Comparison of ENCODE assay signal across 8 mouse cellular contexts in the genomic region with DNA sequence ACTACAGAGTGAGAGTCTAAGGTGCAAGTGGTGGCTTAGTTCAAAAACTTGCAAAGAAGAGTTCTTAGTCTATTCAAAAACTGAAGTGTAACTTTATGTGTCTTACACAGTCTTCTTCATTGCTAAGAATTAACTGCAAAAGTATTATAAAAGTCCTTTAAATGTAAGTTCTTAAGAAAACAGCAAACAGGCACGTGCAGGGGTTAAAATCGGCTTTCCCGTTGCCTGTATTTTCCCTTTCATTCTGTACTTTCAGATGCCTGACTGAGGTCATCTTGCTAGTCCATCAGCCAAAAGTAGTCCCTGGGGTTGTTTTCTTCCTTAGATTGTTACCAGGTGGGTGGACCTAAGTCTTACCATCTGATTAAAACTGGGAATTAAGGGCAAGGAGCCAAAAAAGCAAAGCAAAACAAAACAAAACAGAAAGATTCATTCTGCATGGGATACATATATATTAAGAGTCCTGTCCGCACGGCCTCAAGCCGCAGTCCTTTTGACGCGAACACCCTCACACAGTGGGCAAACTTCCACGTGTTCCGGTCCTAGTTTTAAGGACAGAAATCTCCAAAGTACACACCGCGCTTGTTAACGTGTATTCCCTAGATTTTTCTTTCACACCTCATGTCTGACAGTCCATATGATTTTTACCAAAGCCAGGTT. TPM values are rescaled to one million over a fixed set of nuclear protein-coding genes. Genes with fewer than 3 reads are reported as not detected.
A peak's percentile ranks its signal among the peaks of the same experiment; 100 is the strongest.
DNase-seq lines count a peak whose midpoint lies in the region; ATAC-seq and TF ChIP-seq lines count a peak whose summit lies in the region.

No protein-coding gene starts in this region.

- DNase-seq in frontal cortex, postnatal 10 days (ENCODE audit: low spot score in 2 of 2): no peak
- peak; percentile 31 for DNase-seq in cerebellum, adult 8-10 months
- no peak for DNase-seq in limb, embryonic 10.5 days (ENCODE audit: low spot score)
- no peak for DNase-seq in right cerebral cortex, postnatal 14 days
- DNase-seq in frontal cortex, postnatal 25 days (ENCODE audit: low spot score in 2 of 2): no peak

- peak overlapping the region; percentile 68 for H3K4me3 ChIP-seq in heart, embryonic 12.5 days
- peak overlapping the region; percentile 84 for H3K4me3 ChIP-seq in limb, embryonic 10.5 days
- peak overlapping the region; percentile 46 for H3K4me3 ChIP-seq in myocyte

- H3K4me1 ChIP-seq in heart, embryonic 12.5 days (replicated peaks): peaks cover 7% of the 10 kb centered on the region; the same call in 1 of the 2 replicates
- peaks cover 19% of the 10 kb centered on the region for H3K4me1 ChIP-seq in limb, embryonic 10.5 days

- no peaks in the 10 kb centered on the region for H3K27me3 ChIP-seq in heart, embryonic 12.5 days (replicated peaks)
- no peaks in the 10 kb centered on the region for H3K27me3 ChIP-seq in limb, embryonic 10.5 days (ENCODE audit: low read depth, poor library complexity, severe bottlenecking)
- H3K27me3 ChIP-seq in myocyte (ENCODE audit: control insufficient read depth, insufficient read depth, insufficient read length): no peaks in the 10 kb centered on the region

- no peaks in the 10 kb centered on the region for H3K79me2 ChIP-seq in myocyte (ENCODE audit: control insufficient read depth, insufficient read depth)

- WGBS in heart, embryonic 12.5 days: 63% methylated on average over 13 of the region's 13 CpGs
- WGBS in limb, embryonic 10.5 days: 73% methylated on average over 13 of the region's 13 CpGs

- H3K9ac ChIP-seq in heart, embryonic 12.5 days: no peak overlapping the region

- H3K4me2 ChIP-seq in heart, embryonic 12.5 days: peak overlapping the region; percentile 76
- peak overlapping the region; percentile 82 for H3K4me2 ChIP-seq in myocyte (ENCODE audit: low read depth)

- ATAC-seq in frontal cortex, adult (ENCODE audit: low TSS enrichment): 0 out of 2 replicates have a peak, but pooled peaks have one; percentile 2
- no peak for ATAC-seq in heart, embryonic 12.5 days (ENCODE audit: insufficient number of reproducible peaks, low FRiP score)

- no peak overlapping the region for H3ac ChIP-seq in myocyte (ENCODE audit: control insufficient read depth, insufficient read length)

- H3K9me3 ChIP-seq in heart, embryonic 12.5 days (replicated peaks): no peaks in the 10 kb centered on the region
- H3K9me3 ChIP-seq in limb, embryonic 10.5 days (replicated peaks): no peaks in the 10 kb centered on the region

- no peaks in the 10 kb centered on the region for H3K36me3 ChIP-seq in heart, embryonic 12.5 days
- no peaks in the 10 kb centered on the region for H3K36me3 ChIP-seq in limb, embryonic 10.5 days
- no peaks in the 10 kb centered on the region for H3K36me3 ChIP-seq in myocyte (ENCODE audit: control insufficient read depth, insufficient read depth)

- TF ChIP-seq POLR2A in myocyte (IDR thresholded peaks at IDR 0.05; ENCODE audit: insufficient read length, low read depth): no peak

- H3K27ac ChIP-seq in heart, embryonic 12.5 days (ENCODE audit: poor library complexity, severe bottlenecking): no peak overlapping the region
- H3K27ac ChIP-seq in limb, embryonic 10.5 days: no peak overlapping the region

TF ChIP-seq in myocyte, 11 proteins besides CTCF, POLR2A, EP300 and RAD21:
- TF ChIP-seq SRF (IDR thresholded peaks at IDR 0.05; ENCODE audit: control insufficient read depth, insufficient read length, low read depth) (no peak), USF1 (IDR thresholded peaks at IDR 0.05; ENCODE audit: low read depth) (no peak), TCF3 (IDR thresholded peaks at IDR 0.05; ENCODE audit: insufficient read length, low read depth) (no peak)
TF ChIP-seq in myocyte: peak in this region for 0.

RNA-seq across cellular contexts. Expression of gene Inpp1, which starts 1.1 kb away (rescaled TPM):
- 17.1 and 17.7 TPM in 2 replicates for polyA plus RNA-seq in heart, embryonic 12.5 days (2016; fragmentation: Nextera tagmentation; extraction: Ambion mirVana)
- polyA plus RNA-seq in limb, embryonic 10.5 days (2016; fragmentation: Nextera tagmentation; extraction: Ambion mirVana): 11.5 and 16.8 TPM in 2 replicates
- 3.6 TPM for polyA plus RNA-seq in myocyte (2012; fragmentation: generic; extraction: Trizol)

RNA-seq across cellular contexts. Expression of gene Hibch, which starts 28.4 kb away (rescaled TPM):
- polyA plus RNA-seq in heart, embryonic 12.5 days (2016; fragmentation: Nextera tagmentation; extraction: Ambion mirVana): 28.2 and 31.9 TPM in 2 replicates
- 20.8 and 25.8 TPM in 2 replicates for polyA plus RNA-seq in limb, embryonic 10.5 days (2016; fragmentation: Nextera tagmentation; extraction: Ambion mirVana)
- 8.1 TPM for polyA plus RNA-seq in myocyte (2012; fragmentation: generic; extraction: Trizol)
